Mouse (Mus musculus) lung, embryonic 14.5 days (tissue): ENCODE measurements around the gene Poldip2. TPM values are rescaled to one million over a fixed set of nuclear protein-coding genes. Genes with fewer than 3 reads are reported as not detected.
A peak's percentile ranks its signal among the peaks of the same experiment; 100 is the strongest.

Source experiments
- ATAC-seq: fragments of 200-750 bp; cut with Nextera tagmentation; 2 replicates; pipeline ENCODE4 v1.8.0; 2017; ENCODE audit warnings: mild to moderate bottlenecking, moderate TSS enrichment, moderate library complexity; ENCODE audit not compliant: insufficient read depth
- DNase-seq: peaks from one replicate; pipeline ENCODE4 v3.0.0-alpha.2; 2015
- H3K27ac ChIP-seq: fragments of 300-500 bp; sonication (generic); 2 replicates; pipeline ENCODE4 v1.5.1; 2014; ENCODE audit warnings: low read depth, mild to moderate bottlenecking, moderate library complexity
- H3K27me3 ChIP-seq: fragments of 300-500 bp; sonication (generic); 2 replicates; pipeline ENCODE4 v1.6.1; 2014; ENCODE audit warnings: low read length, control low read depth; ENCODE audit not compliant: insufficient read depth
- H3K36me3 ChIP-seq: fragments of 300-500 bp; sonication (generic); 2 replicates; pipeline ENCODE4 v1.6.1; 2014; ENCODE audit warnings: control low read depth; ENCODE audit not compliant: insufficient read depth
- H3K4me1 ChIP-seq: fragments of 300-500 bp; sonication (generic); 2 replicates; pipeline ENCODE4 v1.6.1; 2014; ENCODE audit warnings: antibody characterized with exemption, control low read depth; ENCODE audit not compliant: insufficient read depth
- H3K4me2 ChIP-seq: fragments of 300-500 bp; sonication (generic); 2 replicates; pipeline ENCODE4 v1.6.1; 2014; ENCODE audit warnings: mild to moderate bottlenecking
- H3K4me3 ChIP-seq: fragments of 300-500 bp; sonication (generic); 2 replicates; pipeline ENCODE4 v1.5.1; 2014; ENCODE audit warnings: low read depth, low read length
- H3K9ac ChIP-seq: fragments of 300-500 bp; sonication (generic); 2 replicates; pipeline ENCODE4 v1.6.1; 2014
- H3K9me3 ChIP-seq: fragments of 300-500 bp; sonication (generic); 2 replicates; pipeline ENCODE4 v1.6.1; 2016; ENCODE audit warnings: low read depth, low read length, control low read depth
- CTCF ChIP-seq: IDR thresholded peaks from 2 replicates; pipeline ENCODE4 v1.5.1; 2016; ENCODE audit warnings: antibody characterized with exemption, low read depth
- WGBS: fragments of 180-500 bp; shearing (Covaris S2); extraction: QIAGEN DNeasy Blood & Tissue Kit; methylation state at CpG from one replicate; pipeline ENCODE4 v1.1.7; 2014; 5-methylcytosine and 5-hydroxymethylcytosine counted together
- polyA plus RNA-seq: library from polyadenylated mRNA; unstranded; fragments of >200 nt; fragmentation: Nextera tagmentation; extraction: Ambion mirVana; gene quantifications from 2 replicates; pipeline ENCODE4 v1.2.1, GENCODE M21; 2014

Gene Poldip2
- polyA plus RNA-seq: 148 and 153 TPM in 2 replicates

DNA sequence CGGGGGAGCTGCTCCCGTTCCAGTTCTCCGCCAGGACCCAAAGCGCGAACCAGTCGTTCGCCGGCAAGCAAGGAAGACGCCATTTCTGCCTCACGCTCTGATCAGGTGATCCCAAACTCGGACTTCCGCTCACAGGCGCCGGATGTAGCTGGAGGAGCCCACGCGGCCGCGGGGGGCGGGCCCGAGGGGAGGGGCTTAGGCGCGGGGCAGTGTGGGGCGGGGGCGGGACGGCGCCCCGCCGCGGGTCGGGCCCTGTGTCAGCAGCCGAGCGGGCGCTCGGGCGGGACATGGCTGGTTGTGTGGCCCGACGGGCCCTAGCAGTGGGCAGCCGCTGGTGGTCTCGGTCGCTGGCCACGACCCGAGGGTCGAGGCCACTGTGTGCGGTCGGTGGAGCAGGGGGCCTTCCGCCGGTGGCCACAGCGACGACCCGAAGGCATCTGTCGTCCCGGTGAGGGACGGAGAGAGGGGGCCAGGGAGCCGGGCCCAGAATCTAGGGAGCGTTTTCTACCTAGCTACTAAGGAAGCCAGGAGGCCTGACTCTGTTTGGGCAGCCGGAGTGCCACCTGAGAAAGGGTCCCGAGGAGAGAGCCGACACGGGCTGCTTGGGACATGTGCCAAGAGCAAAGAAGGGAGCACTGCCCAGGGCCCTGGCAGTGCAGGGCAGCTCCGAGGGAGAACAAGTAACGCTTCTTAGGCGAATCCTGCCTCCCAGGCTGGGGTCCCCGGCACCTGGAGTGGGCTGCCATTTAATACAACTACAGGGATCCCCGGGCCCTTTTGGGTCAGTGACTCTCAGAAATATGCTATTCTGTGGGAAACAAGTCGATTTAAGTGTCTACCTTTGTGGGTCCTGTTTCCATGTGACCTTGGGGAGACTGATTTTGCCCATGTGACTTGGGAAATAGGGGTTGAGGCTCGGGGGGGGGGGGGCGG is at the start of gene Poldip2, which contains the start of gene Tmem199:
Gene Poldip2 (plus strand): TSS at position 169 of the 933 bp plus-strand sequence.
Gene Tmem199 (minus strand): TSS at position 148 of the 933 bp plus-strand sequence.
- no peak for TF ChIP-seq CTCF

GRCm38 (mm10) chr11:78462669-78463068 is 49.3 kb upstream of the Poldip2 start:
- DNase-seq: no peak
- no peak overlapping the region for H3K4me2 ChIP-seq
- H3K9me3 ChIP-seq: no peaks in the 10 kb centered on the region
- peaks cover 9% of the 10 kb centered on the region; the same call in 1 of the 2 replicates for H3K4me1 ChIP-seq
- no peak overlapping the region for H3K27ac ChIP-seq
- H3K9ac ChIP-seq: no peak overlapping the region
- no peak for TF ChIP-seq CTCF
- ATAC-seq: no peak
- WGBS: 80% methylated on average over 5 of the region's 5 CpGs
- H3K4me3 ChIP-seq: no peak overlapping the region
- H3K27me3 ChIP-seq: no peaks in the 10 kb centered on the region
- H3K36me3 ChIP-seq: no peaks in the 10 kb centered on the region

More for the DNA sequence above, at the start of gene Poldip2, which contains the start of gene Tmem199:
- peaks cover 54% of the 10 kb centered on the region for H3K36me3 ChIP-seq
- ATAC-seq: peak; percentile 98
- peak within 1 kb of the TSS; percentile 93 for H3K4me3 ChIP-seq
- WGBS: under 1% methylated on average over 66 of the region's 67 CpGs
- peak; percentile 97 for DNase-seq
- 0 out of 2 replicates have a peak, but pooled peaks cover 10% of the 10 kb centered on the region for H3K4me1 ChIP-seq
- no peaks in the 10 kb centered on the region for H3K9me3 ChIP-seq
- H3K4me2 ChIP-seq: peak within 1 kb of the TSS; percentile 74
- peak within 1 kb of the TSS; percentile 68 for H3K27ac ChIP-seq
- peak within 1 kb of the TSS; percentile 96 for H3K9ac ChIP-seq
- H3K27me3 ChIP-seq: no peaks in the 10 kb centered on the region

DNA sequence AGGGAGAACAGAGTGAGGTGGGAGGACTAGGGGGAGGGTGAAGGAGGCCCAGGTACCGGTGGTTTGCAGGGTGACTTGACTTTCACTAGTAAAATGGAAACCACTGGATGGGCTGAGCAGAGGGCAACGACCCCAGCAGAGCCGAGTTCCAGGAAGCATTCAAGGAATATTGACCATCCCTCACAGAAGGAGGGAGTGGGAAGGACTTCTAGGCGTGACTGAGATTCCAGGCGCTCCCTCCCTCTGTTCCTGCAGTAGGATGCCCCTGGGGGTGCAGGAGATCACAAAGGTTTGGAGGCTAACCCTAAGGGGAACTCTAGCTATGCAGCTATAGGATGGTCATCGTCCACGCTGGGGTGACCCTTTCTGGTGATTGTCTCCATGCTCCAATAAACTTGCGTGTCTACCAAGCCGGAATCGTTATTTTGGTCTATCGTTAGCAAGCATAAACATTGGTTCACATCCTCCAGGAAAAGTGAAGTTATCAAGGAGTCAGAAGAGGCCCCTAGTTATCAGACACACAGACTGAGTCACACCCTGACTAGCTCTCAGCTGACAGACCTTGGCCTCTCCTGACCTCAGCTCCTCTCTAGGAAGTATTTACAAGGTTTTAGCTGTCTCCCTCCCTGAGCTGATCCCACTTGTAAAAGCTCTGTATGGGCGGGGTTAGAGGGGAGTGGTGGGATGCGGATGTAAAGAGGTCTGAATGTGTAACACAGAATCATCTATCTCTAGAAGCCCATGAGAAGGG is 48.5 kb upstream of the Poldip2 start:
- ATAC-seq: no peak
- WGBS: 43% methylated on average over 13 of the region's 13 CpGs
- Histone ChIP-seq H3K36me3 (no peaks in the 10 kb centered on the region), H3K4me2 (no peak overlapping the region), H3K9me3 (no peaks in the 10 kb centered on the region), H3K4me1 (peaks cover 9% of the 10 kb centered on the region; the same call in 1 of the 2 replicates), H3K9ac (no peak overlapping the region), H3K27ac (no peak overlapping the region), H3K27me3 (no peaks in the 10 kb centered on the region), H3K4me3 (no peak overlapping the region)
- DNase-seq: no peak
- TF ChIP-seq CTCF: no peak

GRCm38 (mm10) chr11:78465116-78465515 is 46.9 kb upstream of the Poldip2 start:
- 22% methylated on average over 9 of the region's 9 CpGs for WGBS
- H3K9me3 ChIP-seq: no peaks in the 10 kb centered on the region
- peak overlapping the region; percentile 80 for H3K4me3 ChIP-seq
- H3K36me3 ChIP-seq: no peaks in the 10 kb centered on the region
- H3K4me2 ChIP-seq: peak overlapping the region; percentile 94
- DNase-seq (peak; percentile 23), ATAC-seq (no peak)
- H3K4me1 ChIP-seq: peaks cover 9% of the 10 kb centered on the region; the same call in 1 of the 2 replicates
- H3K9ac ChIP-seq: peak overlapping the region; percentile 85
- H3K27me3 ChIP-seq: no peaks in the 10 kb centered on the region
- no peak for TF ChIP-seq CTCF
- H3K27ac ChIP-seq: peak overlapping the region; percentile 96

DNA sequence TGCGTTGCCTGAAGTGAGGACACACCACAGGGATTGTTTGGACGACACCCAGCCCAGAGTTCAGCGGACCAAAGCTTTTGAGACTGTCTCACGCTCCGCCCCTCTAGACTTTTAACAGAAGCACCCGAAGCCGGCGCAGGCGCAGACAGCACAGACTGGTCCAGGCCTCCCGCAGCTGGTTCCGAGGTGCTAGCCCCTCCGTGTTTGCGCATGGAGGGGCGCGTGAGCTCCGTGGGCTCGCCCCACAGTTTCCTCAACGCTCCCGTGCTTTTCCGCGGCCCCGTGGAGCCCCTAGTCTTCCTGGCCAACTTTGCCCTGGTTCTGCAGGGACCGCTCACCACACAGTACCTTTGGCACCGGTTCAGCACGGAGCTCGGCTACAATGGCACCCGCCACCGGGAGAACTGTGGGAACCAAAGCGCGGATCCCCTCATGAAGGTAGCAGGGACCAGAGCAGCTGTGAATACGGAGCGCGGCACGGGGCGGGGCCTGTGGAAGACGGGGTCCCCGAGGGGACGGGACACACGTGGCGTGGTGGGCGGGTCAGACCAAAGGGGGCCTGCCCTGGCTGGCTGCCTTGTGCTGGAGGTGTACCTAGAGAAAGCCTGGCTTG is 46.3 kb upstream of the Poldip2 start, which contains the start of gene Slc46a1:
Gene Slc46a1 (plus strand): TSS at position 130 of the 613 bp plus-strand sequence.
- DNase-seq: peak; percentile 93
- H3K4me3 ChIP-seq: peak within 1 kb of the TSS; percentile 80
- no peak for TF ChIP-seq CTCF
- H3K9me3 ChIP-seq: no peaks in the 10 kb centered on the region
- no peaks in the 10 kb centered on the region for H3K27me3 ChIP-seq
- H3K4me1 ChIP-seq: peaks cover 9% of the 10 kb centered on the region; the same call in 1 of the 2 replicates
- peak within 1 kb of the TSS; percentile 85 for H3K9ac ChIP-seq
- under 1% methylated on average over 41 of the region's 41 CpGs for WGBS
- peak within 1 kb of the TSS; percentile 96 for H3K27ac ChIP-seq
- peak; percentile 98 for ATAC-seq
- peak within 1 kb of the TSS; percentile 94 for H3K4me2 ChIP-seq
- H3K36me3 ChIP-seq: no peaks in the 10 kb centered on the region

DNA sequence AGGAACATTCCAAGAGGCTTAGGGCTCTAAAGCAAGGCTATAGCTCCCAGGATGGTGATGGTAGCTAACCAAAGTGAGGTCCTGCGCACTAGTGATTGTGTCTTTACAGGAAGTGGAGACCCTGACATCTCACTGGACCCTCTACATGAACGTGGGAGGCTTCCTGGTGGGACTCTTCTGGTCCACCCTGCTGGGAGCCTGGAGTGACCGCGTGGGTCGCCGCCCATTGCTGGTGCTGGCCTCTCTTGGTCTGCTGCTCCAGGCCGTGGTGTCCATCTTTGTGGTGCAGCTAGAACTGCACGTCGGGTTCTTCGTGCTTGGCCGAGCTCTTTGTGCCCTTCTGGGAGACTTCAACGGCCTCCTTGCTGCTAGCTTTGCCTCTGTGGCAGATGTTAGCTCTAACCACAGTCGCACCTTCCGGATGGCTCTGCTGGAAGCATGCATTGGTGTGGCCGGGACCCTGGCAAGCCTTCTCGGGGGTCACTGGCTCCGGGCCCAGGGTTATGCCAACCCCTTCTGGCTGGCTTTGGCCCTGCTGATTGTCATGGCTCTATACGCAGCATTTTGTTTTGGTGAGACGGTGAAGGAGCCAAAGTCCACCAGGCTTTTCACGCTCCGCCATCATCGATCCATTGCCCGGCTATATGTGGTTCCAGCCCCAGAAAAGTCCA is 45.6 kb upstream of the Poldip2 start:
- DNase-seq (no peak), ATAC-seq (no peak)
- WGBS: 71% methylated on average over 23 of the region's 23 CpGs
- Histone ChIP-seq H3K4me3 (peak overlapping the region; percentile 80), H3K27ac (peak overlapping the region; percentile 96), H3K9me3 (no peaks in the 10 kb centered on the region), H3K4me1 (peaks cover 9% of the 10 kb centered on the region; the same call in 1 of the 2 replicates), H3K36me3 (no peaks in the 10 kb centered on the region), H3K27me3 (no peaks in the 10 kb centered on the region), H3K9ac (peak overlapping the region; percentile 85), H3K4me2 (peak overlapping the region; percentile 94)
- no peak for TF ChIP-seq CTCF
